Mouse (Mus musculus): Measurements from ENCODE around the gene Tet3. TPM values are rescaled to one million over a fixed set of nuclear protein-coding genes. Genes with fewer than 3 reads are reported as not detected.

Tet3 gene
- polyA plus RNA-seq, 1 experiment from 2014 or later: 11.4 TPM

DNA sequence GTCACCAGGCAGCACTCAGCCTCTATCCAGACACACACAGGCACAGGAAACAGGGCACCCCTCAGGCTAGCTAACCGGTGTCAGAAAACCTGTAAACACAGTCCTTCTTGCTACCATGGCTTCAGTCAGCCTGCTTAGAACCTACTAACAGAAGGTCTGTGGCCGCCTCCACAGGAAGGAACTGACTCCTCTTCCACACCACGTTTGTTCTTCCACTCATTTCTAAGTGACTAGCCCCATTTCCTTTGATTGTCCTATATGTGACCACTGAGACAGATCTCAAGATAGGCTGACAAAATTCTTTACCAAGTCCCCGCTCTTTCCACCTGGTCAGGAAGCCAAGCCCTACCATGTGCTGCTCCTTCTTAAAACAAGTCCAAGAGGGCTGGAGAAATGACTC lies 10.0 kb downstream of the Tet3 start:
- Histone ChIP-seq H3K9ac (no peak overlapping the region), H3K27me3 (no peaks in the 10 kb centered on the region), H3K4me2 (no peak overlapping the region), H3K9me3 (replicated peaks) (no peaks in the 10 kb centered on the region), H3K27ac (replicated peaks) (peak overlapping the region; percentile 55; the same call in 1 of the 2 replicates), H3K4me1 (replicated peaks) (peaks cover 94% of the 10 kb centered on the region), H3K36me3 (replicated peaks) (peaks cover 4% of the 10 kb centered on the region), H3K4me3 (replicated peaks) (no peak overlapping the region)
- WGBS (ENCODE audit: insufficient replicate concordance): 43% methylated on average over 4 of the region's 4 CpGs
- ATAC-seq (ENCODE audit: insufficient read depth): no peak

DNA sequence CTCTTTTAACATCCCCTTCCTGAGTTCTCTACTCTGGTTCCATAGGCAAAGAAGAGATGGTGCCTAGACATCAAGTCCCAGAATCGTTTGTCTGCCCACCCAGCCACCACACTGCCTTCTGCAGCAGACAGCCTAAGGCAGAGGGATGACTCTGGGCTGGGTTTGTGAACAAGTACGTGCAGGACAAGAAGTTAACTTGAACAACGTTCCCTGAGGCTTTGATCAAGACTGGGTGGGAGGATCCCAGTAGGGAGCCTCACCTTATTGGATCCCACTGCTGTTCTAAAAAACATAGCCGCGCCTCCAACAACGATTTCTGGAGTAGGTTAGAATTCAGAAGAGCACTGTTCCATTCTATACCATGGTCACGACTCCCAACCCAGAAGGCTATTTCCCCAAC lies 11.9 kb downstream of the Tet3 start:
- Histone ChIP-seq H3K4me2 (no peak overlapping the region), H3K27ac (replicated peaks) (0 out of 2 replicates have a peak overlapping the region, but pooled peaks have one; percentile 10), H3K36me3 (replicated peaks) (peaks cover 4% of the 10 kb centered on the region), H3K4me3 (replicated peaks) (no peak overlapping the region), H3K27me3 (no peaks in the 10 kb centered on the region), H3K9me3 (replicated peaks) (no peaks in the 10 kb centered on the region), H3K9ac (no peak overlapping the region; the same call in 1 of the 2 replicates), H3K4me1 (replicated peaks) (peaks cover 95% of the 10 kb centered on the region)
- ATAC-seq (ENCODE audit: insufficient read depth): peak; percentile 56
- 50% methylated on average over 7 of the region's 7 CpGs for WGBS (ENCODE audit: insufficient replicate concordance)

DNA sequence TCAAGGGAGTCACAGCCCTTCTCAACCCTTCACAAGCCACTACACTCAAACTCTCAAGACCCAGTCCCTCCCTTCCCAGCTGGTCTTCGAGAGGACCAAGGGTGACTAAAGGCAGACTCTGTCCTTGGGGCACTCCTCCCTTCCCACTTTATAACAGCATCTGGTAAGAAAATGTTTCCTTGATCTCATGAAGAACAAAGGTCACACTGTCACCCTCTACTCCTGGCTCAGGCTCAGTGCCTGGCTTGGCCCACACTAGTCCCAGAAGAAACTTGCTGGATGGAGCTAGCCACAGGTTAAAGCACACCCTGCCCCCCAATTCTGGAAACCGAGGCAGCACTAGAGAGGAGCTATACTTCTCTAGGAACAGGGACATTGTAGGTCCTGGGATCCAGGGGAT lies 13.1 kb downstream of the Tet3 start:
- H3K36me3 ChIP-seq (replicated peaks): peaks cover 4% of the 10 kb centered on the region
- no peak overlapping the region for H3K27ac ChIP-seq (replicated peaks)
- no peaks in the 10 kb centered on the region for H3K27me3 ChIP-seq
- no peak overlapping the region for H3K4me3 ChIP-seq (replicated peaks)
- H3K4me1 ChIP-seq (replicated peaks): peaks cover 94% of the 10 kb centered on the region
- no peak overlapping the region for H3K4me2 ChIP-seq
- H3K9me3 ChIP-seq (replicated peaks): no peaks in the 10 kb centered on the region
- no peak overlapping the region for H3K9ac ChIP-seq
- WGBS (ENCODE audit: insufficient replicate concordance): 49% methylated on average over 2 of the region's 2 CpGs
- no peak for ATAC-seq (ENCODE audit: insufficient read depth)

GRCm38 (mm10) chr6:83443441-83444340 lies 15.2 kb downstream of the Tet3 start:
- Histone ChIP-seq H3K9ac (no peak overlapping the region), H3K27me3 (no peaks in the 10 kb centered on the region), H3K36me3 (replicated peaks) (peaks cover 9% of the 10 kb centered on the region; the same call in 1 of the 2 replicates), H3K4me3 (replicated peaks) (no peak overlapping the region), H3K4me1 (replicated peaks) (peaks cover 93% of the 10 kb centered on the region), H3K4me2 (peak overlapping the region; percentile 97), H3K27ac (replicated peaks) (peak overlapping the region; percentile 87; the same call in 1 of the 2 replicates), H3K9me3 (replicated peaks) (no peaks in the 10 kb centered on the region)
- ATAC-seq (ENCODE audit: insufficient read depth): no peak
- WGBS (ENCODE audit: insufficient replicate concordance): 29% methylated on average over 13 of the region's 13 CpGs

GRCm38 (mm10) chr6:83442639-83443038 lies 16.2 kb downstream of the Tet3 start:
- H3K9me3 ChIP-seq (replicated peaks): no peaks in the 10 kb centered on the region
- no peaks in the 10 kb centered on the region for H3K27me3 ChIP-seq
- H3K4me2 ChIP-seq: peak overlapping the region; percentile 97
- WGBS (ENCODE audit: insufficient replicate concordance): 21% methylated on average over 3 of the region's 3 CpGs
- peaks cover 16% of the 10 kb centered on the region; the same call in 1 of the 2 replicates for H3K36me3 ChIP-seq (replicated peaks)
- peak overlapping the region; percentile 74 for H3K4me3 ChIP-seq (replicated peaks)
- peak overlapping the region; percentile 76; the same call in 1 of the 2 replicates for H3K9ac ChIP-seq
- H3K4me1 ChIP-seq (replicated peaks): peaks cover 93% of the 10 kb centered on the region
- H3K27ac ChIP-seq (replicated peaks): peak overlapping the region; percentile 87
- no peak for ATAC-seq (ENCODE audit: insufficient read depth)

DNA sequence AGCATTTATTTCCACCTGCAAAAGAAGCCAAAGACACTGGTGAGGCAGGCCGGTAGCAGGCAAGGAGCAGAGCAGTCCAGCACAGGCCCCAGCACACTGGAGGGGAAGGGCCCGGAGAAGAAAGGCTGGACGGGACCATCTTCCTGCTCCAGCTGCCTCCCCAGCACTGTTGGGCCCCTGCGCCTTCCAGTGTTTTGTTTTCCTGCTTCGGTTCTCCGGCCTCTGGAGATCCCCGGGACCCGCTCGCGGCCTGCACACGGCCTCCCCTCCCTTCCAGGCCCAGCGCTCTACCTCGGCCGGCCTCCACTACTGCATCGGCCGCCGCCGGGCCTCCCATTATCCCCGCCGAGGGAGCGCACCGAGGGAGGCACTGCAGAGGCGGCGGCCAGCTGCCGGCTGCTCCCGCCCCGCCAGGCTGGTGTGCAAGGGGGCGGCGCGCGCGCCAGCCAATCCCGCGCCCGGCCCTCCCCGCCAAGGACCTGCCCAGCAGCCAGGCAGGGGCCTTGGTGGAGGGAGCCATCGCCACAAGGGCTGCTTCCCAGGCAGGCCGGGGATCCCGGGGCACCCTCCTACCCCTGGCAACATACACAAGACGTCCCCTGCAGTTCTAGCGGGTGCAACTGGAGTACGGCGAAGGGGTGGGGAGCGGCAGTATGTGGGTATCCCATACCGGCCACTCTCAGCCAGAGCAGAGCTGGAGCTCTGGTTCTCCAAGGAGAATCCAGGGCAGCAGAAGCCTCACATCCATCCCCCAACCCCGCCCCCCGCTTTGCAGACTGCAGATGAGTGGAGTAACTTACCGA lies 17.4 kb downstream of the Tet3 start:
- Histone ChIP-seq H3K27ac (replicated peaks) (peak overlapping the region; percentile 87), H3K4me1 (replicated peaks) (peaks cover 83% of the 10 kb centered on the region), H3K4me3 (replicated peaks) (peak overlapping the region; percentile 74), H3K36me3 (replicated peaks) (peaks cover 16% of the 10 kb centered on the region; the same call in 1 of the 2 replicates), H3K9ac (peak overlapping the region; percentile 76), H3K9me3 (replicated peaks) (no peaks in the 10 kb centered on the region), H3K4me2 (peak overlapping the region; percentile 97), H3K27me3 (no peaks in the 10 kb centered on the region)
- ATAC-seq (ENCODE audit: insufficient read depth): peak; percentile 96
- WGBS (ENCODE audit: insufficient replicate concordance): 1% methylated on average over 48 of the region's 48 CpGs

- Histone ChIP-seq H3K4me3 (replicated peaks) (peak overlapping the region; percentile 74), H3K4me1 (replicated peaks) (peaks cover 80% of the 10 kb centered on the region), H3K9ac (peak overlapping the region; percentile 76), H3K36me3 (replicated peaks) (peaks cover 16% of the 10 kb centered on the region; the same call in 1 of the 2 replicates), H3K27ac (replicated peaks) (peak overlapping the region; percentile 87), H3K27me3 (no peaks in the 10 kb centered on the region), H3K9me3 (replicated peaks) (no peaks in the 10 kb centered on the region), H3K4me2 (peak overlapping the region; percentile 97)
- 32% methylated on average over 26 of the region's 26 CpGs for WGBS (ENCODE audit: insufficient replicate concordance)
- peak; percentile 4 for ATAC-seq (ENCODE audit: insufficient read depth)
Measured at GRCm38 (mm10) chr6:83440510-83441258, 18.2 kb downstream of the Tet3 start.

GRCm38 (mm10) chr6:83440197-83440509 lies 18.7 kb downstream of the Tet3 start:
- Histone ChIP-seq H3K4me2 (peak overlapping the region; percentile 97), H3K27ac (replicated peaks) (0 out of 2 replicates have a peak overlapping the region, but pooled peaks have one; percentile 15), H3K36me3 (replicated peaks) (peaks cover 17% of the 10 kb centered on the region; the same call in 1 of the 2 replicates), H3K27me3 (no peaks in the 10 kb centered on the region), H3K9me3 (replicated peaks) (no peaks in the 10 kb centered on the region), H3K4me3 (replicated peaks) (peak overlapping the region; percentile 74), H3K9ac (peak overlapping the region; percentile 76; the same call in 1 of the 2 replicates), H3K4me1 (replicated peaks) (peaks cover 83% of the 10 kb centered on the region)
- 72% methylated on average over 3 of the region's 3 CpGs for WGBS (ENCODE audit: insufficient replicate concordance)
- no peak for ATAC-seq (ENCODE audit: insufficient read depth)

GRCm38 (mm10) chr6:83439781-83440180 lies 19.1 kb downstream of the Tet3 start:
- 0 out of 2 replicates have a peak overlapping the region, but pooled peaks have one; percentile 15 for H3K27ac ChIP-seq (replicated peaks)
- no peak for ATAC-seq (ENCODE audit: insufficient read depth)
- H3K9ac ChIP-seq: peak overlapping the region; percentile 76; the same call in 1 of the 2 replicates
- peak overlapping the region; percentile 97 for H3K4me2 ChIP-seq
- WGBS (ENCODE audit: insufficient replicate concordance): 73% methylated on average over 5 of the region's 5 CpGs
- H3K9me3 ChIP-seq (replicated peaks): no peaks in the 10 kb centered on the region
- peaks cover 19% of the 10 kb centered on the region; the same call in 1 of the 2 replicates for H3K36me3 ChIP-seq (replicated peaks)
- 0 out of 2 replicates have a peak overlapping the region, but pooled peaks have one; percentile 74 for H3K4me3 ChIP-seq (replicated peaks)
- no peaks in the 10 kb centered on the region for H3K27me3 ChIP-seq
- H3K4me1 ChIP-seq (replicated peaks): peaks cover 82% of the 10 kb centered on the region

DNA sequence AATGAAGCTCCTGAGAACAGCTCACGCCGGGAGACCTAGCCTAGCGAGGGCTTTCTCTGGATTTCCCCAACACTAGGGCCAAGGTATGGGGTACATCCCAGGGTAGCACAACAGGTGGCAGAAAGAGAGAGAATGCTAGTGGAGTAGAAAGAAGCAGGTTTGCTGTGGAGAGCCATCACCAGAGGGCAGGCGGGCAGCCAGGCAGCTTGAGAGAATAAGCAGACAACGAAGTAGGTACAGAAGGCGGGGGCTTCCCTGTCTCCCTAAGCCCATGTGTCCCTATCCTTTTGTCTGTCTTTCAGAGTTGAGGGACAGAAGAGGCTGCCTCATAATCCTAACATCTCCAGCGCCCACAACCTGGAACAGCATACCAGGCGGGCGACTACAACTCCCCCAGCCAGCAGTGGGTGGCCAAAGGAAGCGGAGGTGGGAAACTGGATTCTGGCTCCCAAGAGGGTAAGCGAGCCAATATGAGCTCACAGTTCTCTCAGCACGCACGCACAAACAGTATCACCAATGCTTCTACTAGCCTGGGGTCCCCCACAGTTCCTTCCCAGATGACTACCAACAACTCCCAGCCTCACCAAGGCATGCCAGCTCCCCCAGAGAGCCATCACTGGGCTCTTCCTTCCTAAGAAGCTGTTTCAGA lies 19.6 kb downstream of the Tet3 start:
- H3K4me1 ChIP-seq (replicated peaks): peaks cover 77% of the 10 kb centered on the region
- peaks cover 19% of the 10 kb centered on the region; the same call in 1 of the 2 replicates for H3K36me3 ChIP-seq (replicated peaks)
- H3K27ac ChIP-seq (replicated peaks): no peak overlapping the region
- 85% methylated on average over 13 of the region's 13 CpGs for WGBS (ENCODE audit: insufficient replicate concordance)
- H3K4me2 ChIP-seq: peak overlapping the region; percentile 97
- no peak for ATAC-seq (ENCODE audit: insufficient read depth)
- no peaks in the 10 kb centered on the region for H3K9me3 ChIP-seq (replicated peaks)
- no peak overlapping the region for H3K4me3 ChIP-seq (replicated peaks)
- H3K9ac ChIP-seq: no peak overlapping the region
- no peaks in the 10 kb centered on the region for H3K27me3 ChIP-seq
